Mouse (Mus musculus) activated CD4-positive, CD25-positive, alpha-beta regulatory T cell, adult 9 weeks (primary cell): Measurements from ENCODE around the gene Dyrk3. TPM values are rescaled to one million over a fixed set of nuclear protein-coding genes. Genes with fewer than 3 reads are reported as not detected.

ENCODE experiments used
- polyA plus RNA-seq: library from polyadenylated mRNA; unstranded; fragments of 100-300 nt; shearing (Covaris generic); gene quantifications from one replicate; pipeline ENCODE4 v1.2.1, GENCODE M21; 2017

Dyrk3 gene
- not detected for polyA plus RNA-seq

GRCm38 (mm10) chr1:131138191-131139016, at the start of gene Dyrk3:
Gene Dyrk3 (minus strand): TSS chr1:131138340.

GRCm38 (mm10) chr1:131153018-131153629, 15.0 kb upstream of the Dyrk3 start, which contains the start of gene Eif2d:
Gene Eif2d (plus strand): TSS chr1:131153181.

GRCm38 (mm10) chr1:131097700-131098094, 40.4 kb downstream of the Dyrk3 start, which contains the start of gene Mapkapk2:
Gene Mapkapk2 (minus strand): TSS chr1:131097826.

Other genes starting within 250 kb of the Dyrk3 start
- not detected for gene Il20, start 226.9 kb downstream of the Dyrk3 start, polyA plus RNA-seq
- gene Il19, start 198.2 kb downstream of the Dyrk3 start, polyA plus RNA-seq: not detected
- 6.0 TPM for gene Il10, start 118.5 kb downstream of the Dyrk3 start, polyA plus RNA-seq
- gene Mapkapk2, start 40.5 kb downstream of the Dyrk3 start, polyA plus RNA-seq: 6.5 TPM
- gene Eif2d, start 14.8 kb upstream of the Dyrk3 start, polyA plus RNA-seq: 74.6 TPM
- 464 TPM for gene Rassf5, start 106.9 kb upstream of the Dyrk3 start, polyA plus RNA-seq
- gene Ikbke, start 141.3 kb upstream of the Dyrk3 start, polyA plus RNA-seq: 204 TPM